Mouse (Mus musculus) midbrain, embryonic 15.5 days (tissue): ENCODE results near the gene Apex1. TPM values are rescaled to one million over a fixed set of nuclear protein-coding genes. Genes with fewer than 3 reads are reported as not detected.

Experiments used
- ATAC-seq: fragments of 200-750 bp; cut with Nextera tagmentation; replicated peaks from 2 replicates; pipeline ENCODE4 v1.8.0; 2017; ENCODE audit warnings: moderate TSS enrichment
- H3K27ac ChIP-seq: fragments of 300-500 bp; sonication (generic); 2 replicates; pipeline ENCODE4 v1.5.1; 2015; ENCODE audit warnings: mild to moderate bottlenecking, inconsistent platforms
- H3K27me3 ChIP-seq: fragments of 300-500 bp; sonication (generic); replicated peaks from 2 replicates; pipeline ENCODE4 v1.6.1; 2015; ENCODE audit warnings: inconsistent platforms
- H3K36me3 ChIP-seq: fragments of 300-500 bp; sonication (generic); replicated peaks from 2 replicates; pipeline ENCODE4 v1.6.1; 2015; ENCODE audit warnings: inconsistent platforms
- H3K4me1 ChIP-seq: fragments of 300-500 bp; sonication (generic); 2 replicates; pipeline ENCODE4 v1.6.1; 2015; ENCODE audit warnings: inconsistent platforms
- H3K4me2 ChIP-seq: fragments of 300-500 bp; sonication (generic); 2 replicates; pipeline ENCODE4 v1.6.1; 2015; ENCODE audit warnings: inconsistent platforms, mild to moderate bottlenecking, moderate library complexity
- H3K4me3 ChIP-seq: fragments of 300-500 bp; sonication (generic); 2 replicates; pipeline ENCODE4 v1.5.1; 2015; ENCODE audit warnings: mild to moderate bottlenecking, inconsistent platforms
- H3K9ac ChIP-seq: fragments of 300-500 bp; sonication (generic); 2 replicates; pipeline ENCODE4 v1.6.1; 2015; ENCODE audit warnings: mild to moderate bottlenecking, inconsistent platforms
- H3K9me3 ChIP-seq: fragments of 300-500 bp; sonication (generic); 2 replicates; pipeline ENCODE4 v1.6.1; 2016; ENCODE audit warnings: inconsistent platforms
- WGBS: fragments of 180-500 bp; shearing (Covaris S2); methylation state at CpG from one replicate; pipeline ENCODE4 v1.1.7; 2015; ENCODE audit warnings: mixed read lengths; 5-methylcytosine and 5-hydroxymethylcytosine counted together
- polyA plus RNA-seq: library from polyadenylated mRNA; unstranded; fragments of >200 nt; fragmentation: Nextera tagmentation; extraction: Ambion mirVana; gene quantifications from 2 replicates; pipeline ENCODE4 v1.2.1, GENCODE M21; 2015

Gene Apex1
- polyA plus RNA-seq = 190 and 191 TPM in 2 replicates

DNA sequence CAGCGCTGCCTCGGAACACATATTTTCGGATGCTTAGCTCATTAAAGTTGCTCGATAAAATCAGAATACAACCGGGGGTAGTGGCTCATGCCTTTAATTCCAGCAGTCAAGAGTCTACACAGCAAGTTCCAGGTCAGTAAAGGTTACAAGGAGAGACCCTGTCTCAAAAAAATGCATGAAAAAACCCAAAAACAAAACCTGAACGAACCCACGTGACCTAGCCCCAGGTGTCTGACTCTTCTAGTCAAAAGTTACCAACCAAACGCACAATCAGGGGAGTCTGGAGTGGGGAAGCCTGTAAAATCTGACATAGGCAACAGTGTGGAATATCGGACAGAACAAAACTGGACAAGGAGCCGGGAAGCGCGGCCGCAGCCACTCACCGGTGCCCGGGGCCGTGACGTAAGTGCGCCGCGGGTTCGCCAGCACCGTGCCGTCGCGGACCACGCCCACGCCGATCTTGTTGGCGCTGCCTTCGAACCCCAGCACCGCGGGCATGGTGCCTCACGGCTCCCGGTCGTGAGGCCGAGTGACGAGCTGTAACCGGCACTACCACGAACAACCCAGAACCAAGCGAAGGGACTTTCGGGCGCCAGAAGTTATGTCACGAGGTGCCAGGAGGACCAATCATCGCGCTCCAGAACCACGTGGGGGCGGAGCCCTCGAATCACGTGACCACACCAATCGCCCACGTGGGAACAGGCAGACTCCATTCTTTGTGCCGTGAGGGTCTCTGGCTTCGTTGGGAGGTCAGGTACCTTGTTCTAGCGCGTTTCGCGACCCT, at the start of gene Apex1, which contains the start of gene Osgep:
Gene Apex1 (plus strand): TSS at position 688 of the 784 bp plus-strand sequence.
Gene Osgep (minus strand): TSS at position 613 of the 784 bp plus-strand sequence.
- Histone ChIP-seq H3K4me2 (peak within 1 kb of the TSS; percentile 76), H3K9me3 (no peaks in the 10 kb centered on the region), H3K27me3 (no peaks in the 10 kb centered on the region), H3K4me3 (peak within 1 kb of the TSS; percentile 64), H3K27ac (peak within 1 kb of the TSS; percentile 87), H3K36me3 (peaks cover 19% of the 10 kb centered on the region), H3K9ac (peak within 1 kb of the TSS; percentile 62), H3K4me1 (peaks cover 35% of the 10 kb centered on the region)
- under 1% methylated on average over 57 of the region's 57 CpGs for WGBS
- peak; percentile 97 for ATAC-seq

DNA sequence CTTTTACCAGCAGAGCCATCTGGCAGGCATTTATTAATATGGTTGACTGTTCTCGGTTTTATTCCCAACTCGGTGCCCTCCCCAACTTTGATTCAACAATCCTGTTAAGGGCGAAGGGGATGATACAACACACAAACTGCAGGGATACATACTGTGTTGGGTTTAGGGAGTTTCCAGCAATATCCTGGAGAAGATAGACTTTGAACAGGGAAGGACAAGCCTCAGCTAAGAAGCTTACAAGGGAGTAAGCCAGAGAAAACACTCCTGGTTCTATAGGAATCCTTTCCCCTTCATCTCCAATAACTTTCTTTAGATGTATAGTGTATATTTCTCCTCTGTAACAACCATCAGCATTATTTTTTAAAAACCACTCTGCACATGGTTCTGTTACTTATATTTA, 49.6 kb upstream of the Apex1 start:
- H3K27me3 ChIP-seq = no peaks in the 10 kb centered on the region

DNA sequence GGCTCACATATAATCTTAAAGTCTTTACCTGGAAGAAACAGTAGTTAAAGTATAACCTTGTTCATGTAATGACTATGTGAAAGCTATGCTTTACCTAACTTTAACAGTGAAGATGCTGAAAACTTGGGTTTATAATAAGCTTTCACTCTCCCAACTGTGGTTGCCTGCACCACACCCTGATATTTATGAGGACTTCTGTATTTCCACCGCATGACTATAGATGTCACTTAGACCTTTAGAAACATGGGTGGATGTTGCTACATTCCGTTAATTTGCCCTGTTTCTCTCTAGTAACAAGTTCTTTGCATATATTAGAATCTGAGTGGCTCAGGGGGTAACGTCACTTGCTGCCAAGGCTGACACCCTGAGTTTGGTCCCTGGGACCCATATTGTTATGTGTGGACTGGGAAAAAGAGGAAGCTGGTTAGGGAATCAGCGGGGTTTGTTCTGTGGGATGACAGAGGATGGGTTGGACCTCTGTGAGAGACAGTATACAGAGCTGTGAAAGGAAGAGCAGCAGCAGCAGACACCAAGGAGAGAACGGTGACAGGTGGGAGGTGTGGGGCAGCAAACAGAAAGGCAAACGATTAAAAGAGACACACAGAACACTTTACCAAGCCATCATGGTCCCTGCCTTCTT, 49.1 kb upstream of the Apex1 start:
- peaks cover 2% of the 10 kb centered on the region; the same call in 1 of the 2 replicates for H3K4me1 ChIP-seq
- 81% methylated on average over 6 of the region's 6 CpGs for WGBS
- H3K27ac ChIP-seq = no peak overlapping the region
- H3K9me3 ChIP-seq = no peaks in the 10 kb centered on the region
- H3K9ac ChIP-seq = no peak overlapping the region
- H3K36me3 ChIP-seq = no peaks in the 10 kb centered on the region
- no peaks in the 10 kb centered on the region for H3K27me3 ChIP-seq
- H3K4me3 ChIP-seq = no peak overlapping the region
- no peak for ATAC-seq
- no peak overlapping the region for H3K4me2 ChIP-seq

More for the DNA sequence above, 49.6 kb upstream of the Apex1 start:
- Histone ChIP-seq H3K4me1 (peaks cover 4% of the 10 kb centered on the region; the same call in 1 of the 2 replicates), H3K4me3 (no peak overlapping the region), H3K9ac (no peak overlapping the region), H3K9me3 (no peaks in the 10 kb centered on the region), H3K36me3 (no peaks in the 10 kb centered on the region), H3K4me2 (no peak overlapping the region), H3K27ac (no peak overlapping the region)
- no peak for ATAC-seq
- 89% methylated on average over 3 of the region's 3 CpGs for WGBS

DNA sequence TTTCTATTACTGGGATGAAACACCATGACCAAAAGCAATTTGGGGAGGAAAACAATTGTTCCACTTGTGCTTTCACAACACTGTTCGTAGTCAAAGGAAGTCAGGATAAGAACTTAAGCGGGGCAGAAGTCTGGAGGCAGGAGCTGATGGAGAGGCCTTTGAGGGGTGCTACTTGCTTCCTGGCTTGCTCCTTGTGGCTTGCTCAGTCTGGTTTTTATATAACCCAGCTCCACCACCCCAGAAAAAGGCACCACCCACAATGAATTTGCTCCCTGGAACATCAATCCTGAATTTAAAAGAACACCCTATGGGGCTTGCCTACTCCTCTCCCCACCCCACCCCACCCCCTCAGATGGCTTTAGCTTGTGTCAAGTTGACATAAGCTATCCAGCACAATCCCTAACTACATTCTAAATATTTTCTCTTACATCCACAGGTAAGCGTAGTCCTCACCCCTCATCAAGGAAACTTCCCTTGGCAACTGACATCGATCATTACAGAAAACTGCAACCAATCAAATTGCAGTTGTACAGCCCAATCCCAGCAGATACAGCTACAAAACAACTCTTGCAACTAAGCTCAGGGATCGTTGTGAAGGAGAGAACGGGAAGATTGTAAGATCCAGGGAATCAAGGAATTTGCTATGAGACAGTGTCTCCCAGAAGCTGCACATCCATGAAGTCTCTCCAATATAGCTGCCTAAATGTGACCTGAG, 48.4 kb upstream of the Apex1 start:
- no peak for ATAC-seq
- 89% methylated on average over 6 of the region's 6 CpGs for WGBS
- H3K27me3 ChIP-seq = no peaks in the 10 kb centered on the region
- no peaks in the 10 kb centered on the region for H3K36me3 ChIP-seq
- H3K4me3 ChIP-seq = no peak overlapping the region
- no peak overlapping the region for H3K4me2 ChIP-seq
- H3K27ac ChIP-seq = no peak overlapping the region
- H3K9me3 ChIP-seq = no peaks in the 10 kb centered on the region
- no peaks in the 10 kb centered on the region for H3K4me1 ChIP-seq
- H3K9ac ChIP-seq = no peak overlapping the region

DNA sequence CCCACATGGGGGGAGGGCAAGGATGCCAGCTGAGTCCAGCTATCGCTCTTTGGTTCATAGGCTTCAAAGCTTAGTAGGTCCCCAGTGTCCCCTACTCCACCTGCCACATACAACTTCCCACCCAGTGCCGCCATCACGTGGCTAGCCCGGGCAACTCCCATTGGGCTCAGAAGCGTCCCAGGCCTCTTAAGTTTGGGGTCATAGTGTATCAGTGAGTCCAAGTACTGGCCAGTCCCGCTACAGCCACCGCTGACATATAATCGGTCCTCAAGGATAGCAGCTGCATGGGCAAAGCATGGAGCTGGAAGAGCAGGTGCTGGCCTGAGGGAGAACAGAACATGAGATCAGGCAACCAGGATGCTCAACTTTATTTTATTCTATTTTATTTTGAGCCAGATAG, 33.1 kb upstream of the Apex1 start:
- Histone ChIP-seq H3K4me1 (peaks cover 9% of the 10 kb centered on the region), H3K4me2 (no peak overlapping the region), H3K9me3 (no peaks in the 10 kb centered on the region), H3K36me3 (no peaks in the 10 kb centered on the region), H3K27me3 (0 out of 2 replicates have a peak, but pooled peaks cover 2% of the 10 kb centered on the region), H3K4me3 (no peak overlapping the region), H3K27ac (no peak overlapping the region), H3K9ac (no peak overlapping the region)
- no peak for ATAC-seq
- WGBS = 92% methylated on average over 8 of the region's 8 CpGs

DNA sequence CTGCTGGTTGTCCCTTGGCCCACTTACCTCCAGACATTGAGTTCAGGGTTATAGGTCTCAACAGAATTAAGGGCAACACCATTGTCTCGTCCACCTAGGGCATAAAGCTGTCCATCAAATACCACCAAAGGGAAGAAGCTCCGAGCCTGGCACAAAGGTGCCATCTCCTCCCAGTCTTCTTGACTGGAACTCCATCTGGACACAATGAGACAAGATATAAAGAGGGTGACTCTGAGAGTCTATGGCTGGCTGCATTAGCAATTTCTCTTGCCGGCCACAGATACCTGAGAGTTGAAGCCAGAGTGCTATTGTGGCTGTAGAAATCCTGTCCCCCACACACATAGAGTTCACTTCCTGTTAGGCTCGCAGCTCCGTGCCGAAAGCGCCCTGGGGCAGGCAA, 32.7 kb upstream of the Apex1 start:
- Histone ChIP-seq H3K36me3 (no peaks in the 10 kb centered on the region), H3K27me3 (0 out of 2 replicates have a peak, but pooled peaks cover 2% of the 10 kb centered on the region), H3K9ac (no peak overlapping the region), H3K27ac (no peak overlapping the region), H3K4me2 (no peak overlapping the region), H3K4me3 (no peak overlapping the region), H3K4me1 (peaks cover 12% of the 10 kb centered on the region), H3K9me3 (no peaks in the 10 kb centered on the region)
- ATAC-seq = no peak
- 87% methylated on average over 7 of the region's 7 CpGs for WGBS

DNA sequence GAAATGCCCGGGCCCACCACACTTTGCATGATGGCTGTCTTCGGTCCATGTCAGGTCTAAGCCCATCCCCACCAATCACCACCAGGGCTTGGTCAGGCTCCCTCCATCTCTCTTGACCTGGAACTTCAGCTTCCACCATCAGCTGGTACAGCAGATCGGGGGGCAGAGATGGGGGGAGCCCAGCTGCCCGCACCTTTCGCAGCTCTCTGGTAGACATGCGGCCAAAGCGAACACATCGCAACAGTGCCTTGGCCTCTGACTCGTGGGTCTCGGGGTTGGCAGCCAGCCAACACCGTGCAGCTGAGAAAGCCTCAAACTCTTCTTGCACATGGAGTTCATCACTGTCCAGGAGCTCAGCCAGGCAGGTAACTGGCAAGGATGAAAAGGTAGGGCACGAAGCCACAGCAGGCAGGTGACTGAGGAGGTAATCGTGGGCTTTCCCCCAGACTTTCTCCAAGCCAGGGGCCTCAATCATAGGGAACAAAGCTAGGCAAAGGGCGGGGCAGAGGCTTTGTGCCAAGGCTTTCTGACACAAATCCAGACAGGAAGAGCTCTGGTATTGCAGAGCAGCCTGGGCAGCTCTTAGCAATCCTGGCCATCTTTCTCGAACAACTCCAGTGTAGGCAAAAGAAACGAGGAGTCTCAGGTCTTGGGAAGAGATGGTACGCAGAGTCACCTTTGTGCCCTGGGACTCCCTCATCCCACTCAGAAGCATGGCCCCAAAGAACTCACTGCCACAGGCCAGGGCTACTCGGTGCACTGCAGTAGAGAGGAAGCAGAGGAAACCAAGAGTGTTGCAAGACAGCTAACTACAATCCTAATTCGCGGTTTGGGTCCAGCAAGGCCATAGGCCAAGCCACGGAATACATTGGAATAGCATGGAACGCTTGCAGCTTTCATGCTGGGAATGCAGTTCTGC, 32.0 kb upstream of the Apex1 start:
- Histone ChIP-seq H3K4me1 (peaks cover 16% of the 10 kb centered on the region), H3K27me3 (0 out of 2 replicates have a peak, but pooled peaks cover 2% of the 10 kb centered on the region), H3K36me3 (no peaks in the 10 kb centered on the region), H3K27ac (no peak overlapping the region), H3K4me3 (no peak overlapping the region), H3K4me2 (no peak overlapping the region), H3K9ac (no peak overlapping the region), H3K9me3 (no peaks in the 10 kb centered on the region)
- 85% methylated on average over 22 of the region's 22 CpGs for WGBS
- ATAC-seq = no peak

DNA sequence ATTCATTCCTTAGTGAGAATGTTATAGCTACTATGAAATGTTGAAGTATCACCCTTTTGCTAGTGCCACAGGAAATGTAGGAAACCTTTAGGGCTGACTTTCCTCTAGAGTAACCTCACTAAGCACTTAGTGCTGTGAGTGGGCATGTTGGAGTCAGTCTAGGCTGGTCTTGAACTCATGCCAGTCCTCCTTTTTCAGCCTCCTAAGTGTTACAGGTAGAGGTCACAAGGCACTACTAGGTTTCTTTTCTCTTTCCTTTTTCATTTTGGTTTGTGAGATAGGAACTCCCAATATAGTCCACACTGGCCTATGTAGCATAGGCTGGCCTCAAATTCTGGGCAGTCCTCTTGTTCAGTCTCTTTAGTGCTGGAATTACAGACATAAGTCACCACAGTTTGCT, 29.4 kb upstream of the Apex1 start:
- ATAC-seq = no peak
- no peak overlapping the region for H3K4me3 ChIP-seq
- H3K27me3 ChIP-seq = 0 out of 2 replicates have a peak, but pooled peaks cover 2% of the 10 kb centered on the region
- H3K9ac ChIP-seq = no peak overlapping the region
- no peaks in the 10 kb centered on the region for H3K9me3 ChIP-seq
- H3K27ac ChIP-seq = no peak overlapping the region
- H3K4me1 ChIP-seq = peaks cover 16% of the 10 kb centered on the region
- H3K4me2 ChIP-seq = no peak overlapping the region
- H3K36me3 ChIP-seq = no peaks in the 10 kb centered on the region

DNA sequence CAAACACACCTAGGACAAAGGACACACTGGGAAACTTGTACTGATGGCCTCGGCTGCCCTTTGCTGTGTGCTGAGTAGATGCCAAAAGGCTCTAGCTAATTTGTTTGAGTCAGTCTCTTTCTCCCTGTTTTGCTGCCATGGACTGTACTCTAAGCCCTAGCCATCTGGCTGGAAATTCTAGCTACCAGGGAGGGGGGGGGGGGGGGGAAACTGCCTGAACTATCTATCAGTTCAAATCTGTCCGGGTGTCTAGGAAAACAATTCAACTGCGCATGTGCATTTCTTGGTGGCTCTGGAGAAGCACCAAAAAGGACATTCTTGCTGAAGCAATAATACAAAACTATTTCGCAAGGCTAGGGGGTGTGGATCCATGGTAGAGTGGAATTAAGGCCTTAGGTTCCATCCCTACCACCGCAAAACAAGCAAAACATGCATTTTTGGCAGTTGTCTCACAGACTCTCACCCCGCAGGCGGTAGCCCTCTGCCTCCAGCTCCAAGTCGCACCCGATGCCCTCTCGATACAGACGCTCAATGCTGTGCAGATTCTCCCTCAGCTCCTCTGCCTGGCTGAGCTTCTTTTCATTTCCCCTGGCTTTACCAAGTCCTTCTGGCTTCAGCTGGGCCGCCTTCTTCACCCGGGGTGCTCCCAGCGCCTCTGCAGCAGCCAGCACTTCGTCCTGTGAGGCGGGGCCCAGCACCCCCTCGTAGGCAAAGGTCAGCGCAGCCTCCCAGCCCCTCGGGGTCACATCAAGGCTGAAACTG, 28.6 kb upstream of the Apex1 start:
- Histone ChIP-seq H3K27me3 (0 out of 2 replicates have a peak, but pooled peaks cover 2% of the 10 kb centered on the region), H3K4me2 (peak overlapping the region; percentile 92), H3K36me3 (no peaks in the 10 kb centered on the region), H3K9ac (peak overlapping the region; percentile 69), H3K9me3 (no peaks in the 10 kb centered on the region), H3K4me3 (peak overlapping the region; percentile 58), H3K4me1 (peaks cover 16% of the 10 kb centered on the region), H3K27ac (peak overlapping the region; percentile 32; the same call in 1 of the 2 replicates)
- ATAC-seq = peak; percentile 64
- 16% methylated on average over 19 of the region's 19 CpGs for WGBS

DNA sequence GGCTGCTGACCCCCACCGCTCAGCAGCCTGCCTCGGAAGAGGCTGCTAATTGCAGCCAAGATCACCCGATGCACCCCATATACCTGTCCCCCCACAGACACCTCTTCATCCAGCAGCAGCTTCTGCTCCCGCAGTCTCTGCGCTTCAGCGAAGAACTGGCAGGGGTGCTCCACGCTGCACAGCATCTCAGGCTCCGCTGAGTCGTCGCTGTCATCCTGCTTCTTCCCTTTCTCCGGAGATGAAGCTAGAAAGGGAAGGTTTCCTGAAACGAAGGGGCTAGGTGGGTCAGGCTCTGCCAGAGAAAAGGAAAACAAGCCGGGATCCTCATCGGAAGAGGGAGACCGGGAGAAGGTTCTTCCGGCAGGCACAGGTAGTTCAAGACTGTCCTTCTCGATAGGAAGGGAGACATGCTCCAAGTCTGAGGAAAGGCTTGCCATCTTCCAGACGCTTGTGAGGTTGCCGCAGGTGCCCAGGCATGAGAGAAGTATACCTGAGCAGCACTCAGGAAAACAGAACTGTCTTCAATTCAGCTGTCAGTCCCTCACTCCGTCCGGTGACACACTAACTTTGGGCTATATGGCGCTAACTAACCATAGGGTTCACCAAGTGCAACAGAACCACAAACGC, 27.9 kb upstream of the Apex1 start:
- WGBS = 15% methylated on average over 23 of the region's 23 CpGs
- peak; percentile 85 for ATAC-seq

More for the DNA sequence above, 27.9 kb upstream of the Apex1 start:
- H3K9ac ChIP-seq = peak overlapping the region; percentile 69
- H3K4me2 ChIP-seq = peak overlapping the region; percentile 92
- peak overlapping the region; percentile 58 for H3K4me3 ChIP-seq
- no peaks in the 10 kb centered on the region for H3K9me3 ChIP-seq
- no peaks in the 10 kb centered on the region for H3K36me3 ChIP-seq
- H3K27ac ChIP-seq = peak overlapping the region; percentile 32
- peaks cover 16% of the 10 kb centered on the region for H3K4me1 ChIP-seq
- 0 out of 2 replicates have a peak, but pooled peaks cover 2% of the 10 kb centered on the region for H3K27me3 ChIP-seq
